Mouse (Mus musculus) neural tube, embryonic 14.5 days (tissue): ENCODE data around the gene Slc7a8. TPM values are rescaled to one million over a fixed set of nuclear protein-coding genes. Genes with fewer than 3 reads are reported as not detected.

Source experiments
- ATAC-seq: fragments of 200-750 bp; cut with Nextera tagmentation; 2 replicates; pipeline ENCODE4 v1.8.0; 2017; ENCODE audit warnings: low read depth, mild to moderate bottlenecking, moderate TSS enrichment, moderate library complexity
- H3K27ac ChIP-seq: fragments of 300-500 bp; sonication (generic); 2 replicates; pipeline ENCODE4 v1.5.1; 2014; ENCODE audit warnings: low read depth, mild to moderate bottlenecking, control low read depth, low read length, moderate library complexity, mixed read lengths
- H3K27me3 ChIP-seq: fragments of 300-500 bp; sonication (generic); 2 replicates; pipeline ENCODE4 v1.6.1; 2014; ENCODE audit warnings: low read length; ENCODE audit not compliant: control insufficient read depth, insufficient read depth
- H3K36me3 ChIP-seq: fragments of 300-500 bp; sonication (generic); 2 replicates; pipeline ENCODE4 v1.6.1; 2014; ENCODE audit warnings: low read length, mixed read lengths; ENCODE audit not compliant: control insufficient read depth, insufficient read depth
- H3K4me1 ChIP-seq: fragments of 300-500 bp; sonication (generic); 2 replicates; pipeline ENCODE4 v1.6.1; 2014; ENCODE audit warnings: low read length; ENCODE audit not compliant: control insufficient read depth, insufficient read depth
- H3K4me2 ChIP-seq: fragments of 300-500 bp; sonication (generic); 2 replicates; pipeline ENCODE4 v1.6.1; 2014; ENCODE audit warnings: mild to moderate bottlenecking, low read depth, low read length, control low read depth
- H3K4me3 ChIP-seq: fragments of 300-500 bp; sonication (generic); 2 replicates; pipeline ENCODE4 v1.5.1; 2014; ENCODE audit warnings: low read depth, low read length, control low read depth, mixed read lengths
- H3K9ac ChIP-seq: fragments of 300-500 bp; sonication (generic); replicated peaks from 2 replicates; pipeline ENCODE4 v1.6.1; 2014; ENCODE audit warnings: low read depth, mild to moderate bottlenecking, control low read depth, low read length, mixed read lengths
- H3K9me3 ChIP-seq: fragments of 300-500 bp; sonication (generic); 2 replicates; pipeline ENCODE4 v1.6.1; 2016; ENCODE audit warnings: low read length; ENCODE audit not compliant: control insufficient read depth
- WGBS: fragments of 180-500 bp; shearing (Covaris S2); extraction: QIAGEN DNeasy Blood & Tissue Kit; methylation state at CpG from one replicate; pipeline ENCODE4 v1.1.7; 2014; 5-methylcytosine and 5-hydroxymethylcytosine counted together
- polyA plus RNA-seq: library from polyadenylated mRNA; unstranded; fragments of >200 nt; fragmentation: Nextera tagmentation; extraction: Ambion mirVana; gene quantifications from 2 replicates; pipeline ENCODE4 v1.2.1, GENCODE M21; 2014

Slc7a8 gene
- polyA plus RNA-seq, 1 experiment from 2014 or later = 7.3 TPM

DNA sequence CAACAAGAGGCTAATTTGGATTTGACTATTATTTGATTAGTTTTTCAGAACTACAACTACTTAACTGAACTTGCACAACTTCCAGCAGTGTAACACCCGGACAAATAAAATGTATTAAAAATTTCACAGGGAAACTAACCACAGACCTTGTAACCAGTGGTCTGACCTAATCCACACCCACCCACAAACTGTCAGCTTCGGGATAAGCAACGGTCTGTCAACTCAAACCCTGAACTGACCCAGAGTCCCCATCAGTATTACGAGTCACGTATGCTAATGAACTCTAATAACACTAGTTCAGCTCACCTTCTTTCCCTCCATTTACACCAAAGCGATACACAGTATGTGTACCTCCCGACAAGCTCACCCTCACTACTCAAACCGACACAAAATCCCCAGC, 96.3 kb downstream of the Slc7a8 start:
- peak overlapping the region; percentile 84 for H3K4me3 ChIP-seq

GRCm38 (mm10) chr14:54682396-54682795, 99.3 kb downstream of the Slc7a8 start:
- H3K4me2 ChIP-seq = no peak overlapping the region
- 89% methylated on average over 3 of the region's 3 CpGs for WGBS
- ATAC-seq = no peak
- H3K9me3 ChIP-seq = no peaks in the 10 kb centered on the region
- no peak overlapping the region for H3K9ac ChIP-seq
- peaks cover 20% of the 10 kb centered on the region; the same call in 1 of the 2 replicates for H3K36me3 ChIP-seq
- no peak overlapping the region for H3K27ac ChIP-seq
- no peaks in the 10 kb centered on the region for H3K27me3 ChIP-seq
- peaks cover 13% of the 10 kb centered on the region for H3K4me1 ChIP-seq
- H3K4me3 ChIP-seq = no peak overlapping the region

More for the DNA sequence above, 96.3 kb downstream of the Slc7a8 start:
- Histone ChIP-seq H3K27ac (no peak overlapping the region), H3K36me3 (peaks cover 11% of the 10 kb centered on the region), H3K27me3 (no peaks in the 10 kb centered on the region), H3K9ac (peak overlapping the region; percentile 84), H3K4me2 (peak overlapping the region; percentile 89), H3K4me1 (peaks cover 22% of the 10 kb centered on the region), H3K9me3 (no peaks in the 10 kb centered on the region)
- 13% methylated on average over 8 of the region's 8 CpGs for WGBS
- no peak for ATAC-seq

- Histone ChIP-seq H3K4me2 (no peak overlapping the region), H3K36me3 (peaks cover 42% of the 10 kb centered on the region), H3K9me3 (no peaks in the 10 kb centered on the region), H3K4me3 (no peak overlapping the region), H3K27me3 (no peaks in the 10 kb centered on the region), H3K4me1 (no peaks in the 10 kb centered on the region), H3K27ac (no peak overlapping the region), H3K9ac (no peak overlapping the region)
- ATAC-seq = no peak
- WGBS = 84% methylated on average over 16 of the region's 16 CpGs
Observed at GRCm38 (mm10) chr14:54678657-54679304, 103.0 kb downstream of the Slc7a8 start.

DNA sequence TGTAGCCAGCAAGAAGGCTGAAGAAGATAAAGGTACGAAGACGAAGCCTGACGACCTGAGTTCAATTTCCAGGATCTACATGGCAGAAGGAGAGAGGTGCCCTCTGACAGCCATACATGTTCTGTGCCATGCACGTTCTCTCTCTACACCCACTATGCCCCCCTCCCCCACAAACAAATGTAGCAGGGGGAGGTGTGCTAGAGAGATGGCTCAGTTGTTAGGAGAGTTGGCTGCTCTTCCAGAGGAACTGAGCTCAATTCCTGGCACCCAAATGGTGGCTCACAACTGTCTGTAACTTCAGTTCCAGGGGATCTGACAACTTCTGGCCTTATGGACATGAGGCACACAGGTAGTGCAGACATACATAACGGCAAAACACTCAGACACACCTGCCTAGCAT, 105.5 kb downstream of the Slc7a8 start:
- no peaks in the 10 kb centered on the region for H3K4me1 ChIP-seq
- no peak overlapping the region for H3K4me3 ChIP-seq
- no peak for ATAC-seq
- H3K9me3 ChIP-seq = no peaks in the 10 kb centered on the region
- peaks cover 39% of the 10 kb centered on the region for H3K36me3 ChIP-seq
- 90% methylated on average over 5 of the region's 5 CpGs for WGBS
- H3K27ac ChIP-seq = no peak overlapping the region
- no peaks in the 10 kb centered on the region for H3K27me3 ChIP-seq
- H3K9ac ChIP-seq = no peak overlapping the region
- H3K4me2 ChIP-seq = no peak overlapping the region

- ATAC-seq = no peak
- Histone ChIP-seq H3K4me1 (no peaks in the 10 kb centered on the region), H3K4me3 (no peak overlapping the region), H3K9me3 (no peaks in the 10 kb centered on the region), H3K36me3 (peaks cover 39% of the 10 kb centered on the region), H3K9ac (no peak overlapping the region), H3K27ac (no peak overlapping the region), H3K4me2 (no peak overlapping the region), H3K27me3 (no peaks in the 10 kb centered on the region)
- 78% methylated on average over 2 of the region's 2 CpGs for WGBS
Observed at GRCm38 (mm10) chr14:54674317-54674716, 107.4 kb downstream of the Slc7a8 start.

Other genes starting within 250 kb of the Slc7a8 start
- gene Haus4, start 227.3 kb downstream of the Slc7a8 start, polyA plus RNA-seq = 22.0 and 23.0 TPM in 2 replicates
- 2.3 and 5.7 TPM in 2 replicates for gene Ajuba, start 204.4 kb downstream of the Slc7a8 start, polyA plus RNA-seq
- 4.6 and 5.0 TPM in 2 replicates for gene 4931414P19Rik, start 176.0 kb downstream of the Slc7a8 start, polyA plus RNA-seq
- gene Psmb5, start 163.9 kb downstream of the Slc7a8 start, polyA plus RNA-seq = 428 and 435 TPM in 2 replicates
- 0.05 and 0.26 TPM in 2 replicates for gene Psmb11, start 160.5 kb downstream of the Slc7a8 start, polyA plus RNA-seq
- not detected in 2 replicates for gene Gm17606, start 141.0 kb downstream of the Slc7a8 start, polyA plus RNA-seq
- 9.2 and 12.5 TPM in 2 replicates for gene Cdh24, start 140.6 kb downstream of the Slc7a8 start, polyA plus RNA-seq
- 77.4 and 79.8 TPM in 2 replicates for gene 1700123O20Rik, start 95.7 kb downstream of the Slc7a8 start, polyA plus RNA-seq
- gene Acin1, start 95.0 kb downstream of the Slc7a8 start, polyA plus RNA-seq = 101 and 118 TPM in 2 replicates
- 0.20 TPM in 1 of 2 replicates, not detected in the other for gene Gm29776, start 83.1 kb downstream of the Slc7a8 start, polyA plus RNA-seq
- gene Cebpe, start 69.8 kb downstream of the Slc7a8 start, polyA plus RNA-seq = not detected in 2 replicates
- gene Rnf212b, start 32.2 kb upstream of the Slc7a8 start, polyA plus RNA-seq = not detected in 2 replicates
- gene Homez, start 89.0 kb upstream of the Slc7a8 start, polyA plus RNA-seq = 10.0 and 11.7 TPM in 2 replicates
- gene Ppp1r3e, start 95.6 kb upstream of the Slc7a8 start, polyA plus RNA-seq = 3.8 and 7.2 TPM in 2 replicates
- gene Bcl2l2, start 101.4 kb upstream of the Slc7a8 start, polyA plus RNA-seq = 4.8 and 5.3 TPM in 2 replicates
- not detected in 2 replicates for gene Gm20521, start 101.5 kb upstream of the Slc7a8 start, polyA plus RNA-seq
- gene Pabpn1, start 110.6 kb upstream of the Slc7a8 start, polyA plus RNA-seq = 149 and 176 TPM in 2 replicates
- gene Slc22a17, start 131.2 kb upstream of the Slc7a8 start, polyA plus RNA-seq = 121 and 122 TPM in 2 replicates
- 9.9 and 13.5 TPM in 2 replicates for gene Efs, start 144.2 kb upstream of the Slc7a8 start, polyA plus RNA-seq
- 0.39 and 0.76 TPM in 2 replicates for gene Il25, start 150.7 kb upstream of the Slc7a8 start, polyA plus RNA-seq
- 10.4 and 17.5 TPM in 2 replicates for gene Cmtm5, start 154.3 kb upstream of the Slc7a8 start, polyA plus RNA-seq
- gene Myh6, start 185.0 kb upstream of the Slc7a8 start, polyA plus RNA-seq = 0.23 and 1.7 TPM in 2 replicates
- gene Gm17428, start 195.0 kb upstream of the Slc7a8 start, polyA plus RNA-seq = not detected in 2 replicates
- 4.5 and 4.8 TPM in 2 replicates for gene Myh7, start 212.7 kb upstream of the Slc7a8 start, polyA plus RNA-seq
- 44.9 and 50.9 TPM in 2 replicates for gene Ngdn, start 233.5 kb upstream of the Slc7a8 start, polyA plus RNA-seq